Mouse (Mus musculus) stomach, postnatal 0 days (tissue): ENCODE data around the gene Pprc1. TPM values are rescaled to one million over a fixed set of nuclear protein-coding genes. Genes with fewer than 3 reads are reported as not detected.
A peak's percentile ranks its signal among the peaks of the same experiment; 100 is the strongest.

Source experiments
- ATAC-seq: fragments of 200-750 bp; cut with Nextera tagmentation; 2 replicates; pipeline ENCODE4 v1.8.0; 2017; ENCODE audit not compliant: low FRiP score, low TSS enrichment
- DNase-seq: peaks from one replicate; pipeline ENCODE4 v3.0.0-alpha.2; 2016; ENCODE audit warnings: low spot score
- H3K27ac ChIP-seq: fragments of 300-500 bp; sonication (generic); replicated peaks from 2 replicates; pipeline ENCODE4 v1.5.1; 2014; ENCODE audit warnings: mild to moderate bottlenecking, control low read depth
- H3K27me3 ChIP-seq: fragments of 300-500 bp; sonication (generic); 2 replicates; pipeline ENCODE4 v1.6.1; 2014; ENCODE audit warnings: low read length; ENCODE audit not compliant: control insufficient read depth, insufficient read depth
- H3K36me3 ChIP-seq: fragments of 300-500 bp; sonication (generic); 2 replicates; pipeline ENCODE4 v1.6.1; 2014; ENCODE audit warnings: low read length, mixed read lengths; ENCODE audit not compliant: control insufficient read depth, insufficient read depth
- H3K4me1 ChIP-seq: fragments of 300-500 bp; sonication (generic); replicated peaks from 2 replicates; pipeline ENCODE4 v1.6.1; 2014; ENCODE audit warnings: antibody characterized with exemption; ENCODE audit not compliant: control insufficient read depth, insufficient read depth
- H3K4me2 ChIP-seq: fragments of 300-500 bp; sonication (generic); replicated peaks from 2 replicates; pipeline ENCODE4 v1.6.1; 2014; ENCODE audit warnings: low read depth, mild to moderate bottlenecking, control low read depth, moderate library complexity
- H3K4me3 ChIP-seq: fragments of 300-500 bp; sonication (generic); 2 replicates; pipeline ENCODE4 v1.5.1; 2014; ENCODE audit warnings: low read depth, low read length, control low read depth
- H3K9ac ChIP-seq: fragments of 300-500 bp; sonication (generic); 2 replicates; pipeline ENCODE4 v1.6.1; 2014; ENCODE audit warnings: mild to moderate bottlenecking, low read length, control low read depth, mixed read lengths
- H3K9me3 ChIP-seq: fragments of 300-500 bp; sonication (generic); 2 replicates; pipeline ENCODE4 v1.6.1; 2016; ENCODE audit warnings: low read length; ENCODE audit not compliant: control insufficient read depth
- CTCF ChIP-seq: IDR thresholded peaks from 2 replicates; pipeline ENCODE4 v1.5.1; 2016; ENCODE audit warnings: antibody characterized with exemption, low read depth, mild to moderate bottlenecking, moderate library complexity
- EP300 ChIP-seq: optimal IDR thresholded peaks from 2 replicates; pipeline ENCODE3; 2016; ENCODE audit warnings: antibody characterized with exemption
- WGBS: fragments of 180-500 bp; shearing (Covaris S2); extraction: QIAGEN DNeasy Blood & Tissue Kit; methylation state at CpG from one replicate; pipeline ENCODE4 v1.1.7; 2014; 5-methylcytosine and 5-hydroxymethylcytosine counted together
- polyA plus RNA-seq: library from polyadenylated mRNA; unstranded; fragments of >200 nt; fragmentation: Nextera tagmentation; extraction: Ambion mirVana; gene quantifications from 2 replicates; pipeline ENCODE4 v1.2.1, GENCODE M21; 2015

Gene Pprc1
- 8.6 and 10.7 TPM in 2 replicates for polyA plus RNA-seq

DNA sequence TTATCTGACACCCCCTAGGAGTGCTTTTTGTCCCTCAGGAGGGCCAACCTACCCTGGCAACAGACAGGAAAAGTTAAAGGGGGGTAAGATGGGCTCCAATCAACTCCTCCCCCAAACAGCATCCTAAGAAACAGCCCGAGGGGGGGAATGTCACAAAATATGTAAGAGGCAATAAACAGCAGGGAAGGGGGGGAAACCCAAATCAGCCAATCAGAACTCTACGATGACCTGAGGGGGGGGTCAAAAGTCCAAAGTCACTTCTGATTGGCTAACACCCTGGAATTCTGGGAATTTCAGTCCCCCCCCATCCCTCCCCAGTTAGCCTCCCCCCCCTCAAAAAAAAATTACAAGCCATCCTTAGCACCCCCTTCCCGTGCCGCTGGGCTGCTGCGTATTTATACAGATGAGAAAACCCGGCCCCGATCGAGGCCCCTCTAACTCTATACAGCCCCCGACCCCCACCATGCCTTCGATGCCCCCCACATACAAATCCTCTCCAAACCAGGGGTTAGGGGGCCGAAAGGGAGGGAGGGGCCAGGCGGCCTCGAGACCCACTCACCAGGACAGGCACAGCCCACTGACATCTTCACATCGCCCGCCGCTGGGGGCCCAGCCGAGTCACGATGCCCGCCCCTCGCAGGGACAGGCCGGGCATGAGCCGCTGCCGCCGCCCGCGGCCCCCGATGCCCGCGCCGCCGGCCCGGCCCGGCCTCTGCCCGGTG, at the start of gene Pprc1:
Gene Pprc1 (plus strand): TSS at position 616 of the 722 bp plus-strand sequence.
- 0% methylated on average over 33 of the region's 34 CpGs for WGBS
- ATAC-seq (no peak; the same call in 1 of the 2 replicates), DNase-seq (no peak)
- no peaks in the 10 kb centered on the region for H3K27me3 ChIP-seq
- TF ChIP-seq CTCF (no peak), EP300 (no peak)
- peak within 1 kb of the TSS; percentile 90 for H3K4me3 ChIP-seq
- peaks cover 21% of the 10 kb centered on the region for H3K4me1 ChIP-seq
- H3K9ac ChIP-seq, result peak within 1 kb of the TSS; percentile 98
- H3K4me2 ChIP-seq, result peak within 1 kb of the TSS; percentile 66
- no peaks in the 10 kb centered on the region for H3K9me3 ChIP-seq
- no peaks in the 10 kb centered on the region for H3K36me3 ChIP-seq
- H3K27ac ChIP-seq, result peak within 1 kb of the TSS; percentile 99

DNA sequence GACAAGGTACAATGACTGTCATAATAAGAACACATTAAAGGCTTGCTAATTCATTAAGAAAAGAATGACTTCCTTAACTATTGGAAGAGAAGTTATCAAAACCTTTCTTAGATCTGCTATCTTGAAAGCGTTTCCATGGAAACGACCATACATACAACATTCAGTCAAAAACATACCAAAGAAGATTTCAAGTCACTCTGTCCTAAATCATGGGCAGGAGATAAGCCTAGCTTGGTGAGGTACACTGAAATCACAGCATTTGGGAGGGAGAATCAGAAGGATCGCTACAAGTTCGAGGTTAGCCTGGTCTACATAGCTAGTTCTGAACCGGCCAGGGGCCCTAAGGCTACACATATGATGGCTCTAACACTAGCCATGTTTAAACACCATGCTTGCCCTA, 47.3 kb upstream of the Pprc1 start:
- 54% methylated on average over 5 of the region's 5 CpGs for WGBS
- peak overlapping the region; percentile 95 for H3K9ac ChIP-seq
- H3K27ac ChIP-seq, result peak overlapping the region; percentile 96
- no peak for DNase-seq
- H3K4me3 ChIP-seq, result peak overlapping the region; percentile 87
- H3K27me3 ChIP-seq, result no peaks in the 10 kb centered on the region
- no peaks in the 10 kb centered on the region for H3K36me3 ChIP-seq
- H3K4me2 ChIP-seq, result peak overlapping the region; percentile 75
- TF ChIP-seq EP300, result no peak
- no peak for TF ChIP-seq CTCF
- H3K9me3 ChIP-seq, result no peaks in the 10 kb centered on the region
- ATAC-seq, result no peak
- H3K4me1 ChIP-seq, result 0 out of 2 replicates have a peak, but pooled peaks cover 4% of the 10 kb centered on the region

DNA sequence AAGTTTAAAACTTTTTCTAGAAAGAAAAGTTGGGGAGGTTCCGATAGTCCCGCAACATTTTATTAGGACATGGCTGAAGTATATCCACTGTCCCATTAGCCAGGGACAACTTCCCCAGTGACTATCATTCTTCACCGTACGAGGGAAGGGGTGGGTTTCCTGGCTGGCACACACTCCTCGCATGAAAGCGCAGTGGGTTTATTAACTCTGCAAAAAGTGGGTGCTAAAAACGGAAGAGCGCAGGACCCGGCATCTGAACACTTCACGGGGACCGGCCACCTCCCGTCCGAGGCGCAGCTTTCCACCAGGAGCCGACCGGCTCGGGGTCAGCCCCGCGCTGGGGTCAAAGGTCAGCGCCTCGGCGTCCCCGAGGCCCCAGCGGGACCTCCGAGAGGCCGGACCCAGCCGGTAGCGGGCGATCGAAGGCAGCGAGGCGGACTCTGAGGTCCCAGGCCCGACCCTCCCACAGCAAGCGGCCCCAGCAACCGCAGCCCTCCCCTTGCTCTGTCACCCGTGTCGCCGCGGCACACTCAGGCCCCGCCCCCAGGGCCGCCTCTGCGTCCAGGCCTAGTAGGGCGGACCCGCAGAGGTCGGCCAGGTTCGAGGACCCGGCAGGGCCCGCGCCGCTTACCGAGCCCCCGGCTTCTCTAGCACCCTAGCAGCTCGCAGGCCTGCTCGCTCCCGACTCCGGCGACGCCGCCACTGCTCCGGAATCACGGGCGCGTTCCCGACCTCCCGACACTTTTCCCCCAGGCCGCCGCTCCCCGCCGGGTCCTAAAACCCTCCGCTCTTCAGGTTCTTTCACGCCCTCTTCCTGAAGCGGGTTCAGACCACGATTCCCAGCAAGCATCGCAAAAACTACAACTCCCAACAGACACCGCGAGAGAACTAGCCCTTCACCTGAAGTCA, 46.6 kb upstream of the Pprc1 start, which contains the start of gene Armh3:
Gene Armh3 (minus strand): TSS at position 704 of the 909 bp plus-strand sequence.
- H3K27me3 ChIP-seq, result no peaks in the 10 kb centered on the region
- H3K4me3 ChIP-seq, result peak within 1 kb of the TSS; percentile 87
- H3K9ac ChIP-seq, result peak within 1 kb of the TSS; percentile 95
- no peaks in the 10 kb centered on the region for H3K9me3 ChIP-seq
- H3K4me2 ChIP-seq, result peak within 1 kb of the TSS; percentile 75
- peak; percentile 22; the same call in 1 of the 2 replicates for TF ChIP-seq CTCF
- TF ChIP-seq EP300, result no peak
- WGBS, result 1% methylated on average over 76 of the region's 76 CpGs
- H3K27ac ChIP-seq, result peak within 1 kb of the TSS; percentile 96
- 0 out of 2 replicates have a peak, but pooled peaks cover 4% of the 10 kb centered on the region for H3K4me1 ChIP-seq
- no peaks in the 10 kb centered on the region for H3K36me3 ChIP-seq
- ATAC-seq, result peak; percentile 96
- peak; percentile 95 for DNase-seq

DNA sequence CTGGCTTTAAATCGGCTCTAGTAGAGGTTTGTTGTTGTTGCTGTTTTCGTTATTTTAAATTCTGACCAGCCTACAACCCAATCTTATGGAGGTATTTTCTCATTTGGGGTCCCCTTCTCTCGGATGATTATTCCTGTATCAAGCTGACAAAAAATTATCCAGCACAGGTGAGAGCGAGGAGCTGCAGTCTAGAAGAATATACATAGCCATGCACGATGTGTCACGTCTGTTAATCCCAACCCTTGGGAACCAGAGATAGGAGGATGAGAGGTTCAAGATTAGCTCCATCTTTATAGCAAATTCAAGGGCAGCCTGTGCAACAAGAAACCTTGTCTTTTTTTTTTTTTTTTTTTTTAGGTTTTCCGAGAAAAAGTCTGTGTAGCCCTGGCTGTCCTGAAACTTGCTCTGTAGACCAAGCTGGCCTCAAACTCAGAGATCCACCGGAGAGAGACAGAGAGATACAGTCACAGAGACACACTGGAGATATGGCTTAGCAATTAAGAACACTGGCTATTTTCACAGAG, 45.9 kb upstream of the Pprc1 start:
- Histone ChIP-seq H3K4me2 (peak overlapping the region; percentile 75), H3K36me3 (no peaks in the 10 kb centered on the region), H3K4me3 (peak overlapping the region; percentile 87), H3K27me3 (no peaks in the 10 kb centered on the region), H3K9ac (0 out of 2 replicates have a peak overlapping the region, but pooled peaks have one; percentile 95), H3K27ac (no peak overlapping the region), H3K4me1 (peaks cover 4% of the 10 kb centered on the region; the same call in 1 of the 2 replicates), H3K9me3 (no peaks in the 10 kb centered on the region)
- DNase-seq (no peak), ATAC-seq (peak; percentile 6; the same call in 1 of the 2 replicates)
- 8% methylated on average over 8 of the region's 8 CpGs for WGBS
- TF ChIP-seq EP300 (no peak), CTCF (no peak)

DNA sequence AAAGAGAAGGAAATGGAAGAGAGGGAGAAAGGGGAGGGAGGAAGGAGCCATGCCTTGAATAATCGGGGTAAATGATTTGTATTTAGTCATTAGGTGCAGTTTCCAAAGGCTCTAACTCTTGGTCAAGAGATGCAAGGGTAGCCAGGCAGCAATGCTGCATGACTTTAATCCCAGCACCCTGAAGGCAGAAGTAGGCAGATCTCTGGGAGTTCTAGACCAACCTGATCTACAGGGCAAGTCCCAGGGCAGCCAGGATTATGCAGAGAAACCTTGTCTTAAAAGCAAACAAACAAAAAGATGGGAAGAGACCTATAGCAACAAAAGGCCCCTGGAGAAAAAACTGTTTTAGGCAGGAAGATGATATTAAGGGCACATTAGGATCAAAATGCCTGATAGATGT, 45.3 kb upstream of the Pprc1 start:
- no peak overlapping the region for H3K4me2 ChIP-seq
- no peaks in the 10 kb centered on the region for H3K27me3 ChIP-seq
- TF ChIP-seq CTCF (no peak), EP300 (no peak)
- H3K9me3 ChIP-seq, result no peaks in the 10 kb centered on the region
- WGBS, result 66% methylated on average over 1 of the region's 1 CpGs
- no peak overlapping the region for H3K27ac ChIP-seq
- no peak overlapping the region for H3K9ac ChIP-seq
- no peak overlapping the region for H3K4me3 ChIP-seq
- H3K4me1 ChIP-seq, result peaks cover 9% of the 10 kb centered on the region; the same call in 1 of the 2 replicates
- no peak for ATAC-seq
- DNase-seq, result no peak
- no peaks in the 10 kb centered on the region for H3K36me3 ChIP-seq
